Mouse (Mus musculus): ENCODE data around the gene Cyp2d9. TPM values are rescaled to one million over a fixed set of nuclear protein-coding genes. Genes with fewer than 3 reads are reported as not detected.
"Not testable (repeated sequence)": the region's sequence is repeated elsewhere in the genome, so short reads cannot be mapped to it uniquely, and the experiment has no call there.

Gene Cyp2d9
- polyA plus RNA-seq (2015; fragmentation: Nextera tagmentation; extraction: Ambion mirVana): not detected in 2 replicates

DNA sequence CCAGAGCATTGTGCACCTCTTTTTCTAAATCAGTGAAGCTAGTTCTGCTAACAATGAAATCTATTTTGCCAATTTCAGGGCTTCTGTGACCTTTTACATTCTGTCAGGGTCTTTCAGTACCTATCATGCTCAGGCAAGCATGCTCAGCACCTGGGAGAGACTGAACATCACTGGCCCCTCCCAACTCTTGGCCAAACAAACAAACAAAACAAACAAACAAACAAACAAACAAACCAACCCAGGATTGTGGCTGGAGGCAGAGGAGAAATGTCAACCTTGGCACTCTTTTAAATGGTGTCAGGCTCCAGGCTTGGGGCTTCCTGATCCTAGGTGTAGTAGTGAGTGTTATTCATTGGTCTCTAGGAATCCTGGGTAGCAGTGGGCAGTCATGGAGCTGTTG is at the start of gene Cyp2d9:
Gene Cyp2d9, plus strand, starts transcription at position 301 of the 400 bp plus-strand sequence.
- Histone ChIP-seq H3K36me3 (no peaks in the 10 kb centered on the region), H3K4me3 (no peak within 1 kb of the TSS), H3K9ac (no peak within 1 kb of the TSS), H3K4me2 (no peak within 1 kb of the TSS), H3K4me1 (peaks cover 4% of the 10 kb centered on the region; the same call in 1 of the 2 replicates), H3K27ac (no peak within 1 kb of the TSS), H3K27me3 (no peaks in the 10 kb centered on the region), H3K9me3 (no peaks in the 10 kb centered on the region; the same call in 1 of the 2 replicates)
- ATAC-seq (ENCODE audit: borderline replicate concordance, extremely low read depth, low FRiP score, low TSS enrichment): no peak

DNA sequence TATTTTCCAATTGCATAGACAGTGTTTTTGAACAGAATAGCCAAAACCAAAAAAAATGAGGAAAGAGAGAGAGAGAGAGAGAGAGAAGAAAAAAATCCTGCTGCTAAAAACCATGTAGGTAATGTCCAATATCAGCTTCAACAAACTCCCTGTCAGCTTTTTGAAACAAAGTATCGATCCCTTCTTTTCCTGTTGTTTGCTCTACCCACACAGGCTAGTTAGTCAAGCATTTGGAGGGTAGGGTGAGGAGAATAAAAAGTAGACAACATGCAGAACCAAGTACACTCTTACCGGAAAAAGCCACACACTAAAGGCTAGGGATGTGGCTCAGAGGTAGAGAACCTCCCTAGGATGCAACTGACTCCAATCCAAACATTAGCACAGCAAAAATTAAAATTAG is 47.5 kb upstream of the Cyp2d9 start:
- no peaks in the 10 kb centered on the region for H3K9me3 ChIP-seq
- H3K27me3 ChIP-seq: no peaks in the 10 kb centered on the region
- H3K36me3 ChIP-seq: no peaks in the 10 kb centered on the region
- ATAC-seq (ENCODE audit: borderline replicate concordance, extremely low read depth, low FRiP score, low TSS enrichment): no peak
- H3K4me3 ChIP-seq: no peak overlapping the region
- no peaks in the 10 kb centered on the region; the same call in 1 of the 2 replicates for H3K4me1 ChIP-seq
- H3K4me2 ChIP-seq: no peak overlapping the region
- WGBS: 79% methylated on average over 2 of the region's 2 CpGs
- no peak overlapping the region for H3K27ac ChIP-seq
- no peak overlapping the region for H3K9ac ChIP-seq

DNA sequence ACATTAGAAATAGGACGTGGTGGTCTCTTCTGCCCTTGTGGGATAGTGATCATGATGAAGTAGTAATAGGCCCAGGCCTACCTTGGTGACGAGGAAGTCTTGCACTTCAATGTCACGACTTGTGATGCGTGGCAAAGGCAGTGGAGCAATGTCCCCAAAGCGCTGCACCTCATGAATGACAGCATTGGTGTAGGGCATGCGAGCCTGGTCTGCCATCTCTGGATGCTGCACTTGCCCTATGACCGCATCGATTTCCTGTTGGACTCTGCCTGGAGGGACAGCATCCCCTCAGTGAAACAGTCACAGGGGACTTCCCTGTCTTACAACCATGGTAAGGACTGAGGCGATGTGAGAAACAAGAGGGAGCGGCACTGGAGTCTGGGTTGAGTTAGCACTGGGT is 43.3 kb upstream of the Cyp2d9 start:
- H3K36me3 ChIP-seq; H3K4me1 ChIP-seq; H3K27me3 ChIP-seq; H3K27ac ChIP-seq; ATAC-seq (ENCODE audit: borderline replicate concordance, extremely low read depth, low FRiP score, low TSS enrichment); H3K4me3 ChIP-seq; H3K4me2 ChIP-seq; H3K9me3 ChIP-seq; H3K9ac ChIP-seq: not testable (repeated sequence)
- 88% methylated on average over 10 of the region's 10 CpGs for WGBS

DNA sequence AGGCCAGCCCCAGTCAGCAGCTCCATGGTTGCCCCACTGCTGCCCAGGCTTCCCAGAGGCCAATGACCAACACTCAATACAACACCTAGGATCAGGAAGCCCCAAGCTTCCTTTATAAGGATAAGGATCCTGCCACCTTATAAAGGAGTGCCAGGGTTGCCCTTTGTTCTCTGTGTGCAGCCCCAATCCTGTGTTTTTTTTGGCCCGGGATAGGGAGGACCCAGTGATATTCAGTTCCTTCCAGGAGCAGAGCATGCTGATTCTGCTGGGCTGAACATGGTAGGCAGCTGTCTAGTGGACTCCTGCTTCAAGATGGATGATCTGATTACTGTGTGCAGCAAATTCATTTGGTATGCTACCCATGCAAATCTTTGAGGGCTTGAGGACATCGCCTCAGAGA is 39.3 kb upstream of the Cyp2d9 start, which contains the start of gene Cyp2d11:
Gene Cyp2d11, minus strand, starts transcription at position 101 of the 400 bp plus-strand sequence.
- not testable (repeated sequence) for H3K27ac ChIP-seq; H3K9ac ChIP-seq; H3K27me3 ChIP-seq; H3K4me1 ChIP-seq; H3K36me3 ChIP-seq; H3K4me3 ChIP-seq; H3K4me2 ChIP-seq; H3K9me3 ChIP-seq; ATAC-seq (ENCODE audit: borderline replicate concordance, extremely low read depth, low FRiP score, low TSS enrichment)
- WGBS: 87% methylated on average over 2 of the region's 2 CpGs

GRCm38 (mm10) chr15:82395955-82396354 is 37.3 kb upstream of the Cyp2d9 start:
- H3K9ac ChIP-seq; H3K36me3 ChIP-seq; H3K4me1 ChIP-seq; H3K4me3 ChIP-seq; ATAC-seq (ENCODE audit: borderline replicate concordance, extremely low read depth, low FRiP score, low TSS enrichment); H3K27ac ChIP-seq; H3K9me3 ChIP-seq; H3K4me2 ChIP-seq; H3K27me3 ChIP-seq: not testable (repeated sequence)
- WGBS: 61% methylated on average over 3 of the region's 3 CpGs

DNA sequence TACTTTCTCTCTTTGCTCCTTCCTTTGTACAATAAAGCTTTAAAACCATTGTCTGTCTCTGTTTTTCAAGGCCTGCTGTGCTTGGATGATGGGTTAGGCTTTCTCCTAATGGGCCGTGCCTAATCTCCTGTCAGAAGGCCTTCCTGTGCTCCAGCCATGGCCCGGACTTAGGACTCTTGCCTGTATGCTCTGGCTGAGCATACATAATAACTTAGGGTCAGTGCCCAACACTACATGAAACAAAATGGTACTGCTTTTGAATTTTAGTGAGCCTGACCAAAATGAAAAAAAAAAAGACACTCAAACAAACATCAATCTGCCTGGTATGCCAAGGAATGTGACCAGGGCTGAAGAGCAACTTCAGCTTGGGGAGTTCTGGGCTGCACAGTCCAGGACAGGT is 31.7 kb upstream of the Cyp2d9 start:
- 72% methylated on average over 2 of the region's 2 CpGs for WGBS
- no peak overlapping the region for H3K4me3 ChIP-seq
- H3K9ac ChIP-seq: no peak overlapping the region
- ATAC-seq (ENCODE audit: borderline replicate concordance, extremely low read depth, low FRiP score, low TSS enrichment): no peak
- no peaks in the 10 kb centered on the region for H3K4me1 ChIP-seq
- H3K4me2 ChIP-seq: no peak overlapping the region
- no peaks in the 10 kb centered on the region for H3K9me3 ChIP-seq
- H3K27me3 ChIP-seq: no peaks in the 10 kb centered on the region
- H3K36me3 ChIP-seq: no peaks in the 10 kb centered on the region
- H3K27ac ChIP-seq: no peak overlapping the region

DNA sequence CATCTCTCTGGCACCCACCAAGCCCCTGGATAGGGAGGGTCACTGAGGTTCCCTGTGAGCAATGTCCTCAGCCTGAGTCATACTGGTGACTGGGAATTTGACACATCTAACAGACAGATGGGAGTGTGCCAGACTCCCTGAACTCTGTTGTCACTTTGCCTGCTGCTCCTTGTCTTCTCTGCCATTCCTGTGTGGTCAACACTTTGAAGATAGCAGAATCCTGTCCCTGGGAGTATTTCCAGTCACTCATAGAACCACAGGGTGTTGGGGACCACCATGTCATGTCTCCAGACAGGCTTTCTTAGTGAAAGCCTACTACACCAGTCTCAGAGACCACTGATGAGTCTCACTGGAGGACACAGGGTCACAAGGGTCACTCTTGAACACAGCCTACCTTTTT is 31.1 kb upstream of the Cyp2d9 start:
- no peak overlapping the region for H3K27ac ChIP-seq
- H3K4me1 ChIP-seq: no peaks in the 10 kb centered on the region
- ATAC-seq (ENCODE audit: borderline replicate concordance, extremely low read depth, low FRiP score, low TSS enrichment): no peak
- H3K9ac ChIP-seq: no peak overlapping the region
- no peaks in the 10 kb centered on the region for H3K9me3 ChIP-seq
- H3K4me3 ChIP-seq: no peak overlapping the region
- H3K36me3 ChIP-seq: no peaks in the 10 kb centered on the region
- no peak overlapping the region for H3K4me2 ChIP-seq
- H3K27me3 ChIP-seq: no peaks in the 10 kb centered on the region

DNA sequence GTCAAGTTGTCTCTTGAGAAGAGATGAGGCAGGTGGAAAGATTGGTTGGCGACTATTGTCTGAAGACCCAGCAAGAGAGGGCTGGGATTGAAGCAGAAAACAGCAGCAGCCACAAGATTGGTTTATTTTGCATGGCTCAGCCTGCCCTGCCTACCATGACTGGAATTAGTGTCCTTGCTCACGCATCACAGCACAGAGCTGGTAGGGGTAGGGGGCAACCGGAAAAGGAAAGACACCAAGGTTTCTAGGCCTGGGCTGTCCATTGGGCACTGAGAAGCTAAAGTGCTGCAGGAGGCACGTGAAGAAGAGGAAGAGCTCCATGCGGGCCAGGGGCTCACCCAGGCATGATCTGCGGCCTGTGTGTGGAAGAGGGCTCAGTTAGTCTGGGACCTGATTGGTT is 30.5 kb upstream of the Cyp2d9 start:
- H3K4me2 ChIP-seq: no peak overlapping the region
- no peaks in the 10 kb centered on the region for H3K27me3 ChIP-seq
- H3K9ac ChIP-seq: no peak overlapping the region
- no peaks in the 10 kb centered on the region for H3K36me3 ChIP-seq
- 84% methylated on average over 6 of the region's 6 CpGs for WGBS
- no peaks in the 10 kb centered on the region for H3K9me3 ChIP-seq
- H3K4me1 ChIP-seq: no peaks in the 10 kb centered on the region
- H3K4me3 ChIP-seq: no peak overlapping the region
- no peak for ATAC-seq (ENCODE audit: borderline replicate concordance, extremely low read depth, low FRiP score, low TSS enrichment)
- no peak overlapping the region for H3K27ac ChIP-seq

- no peak overlapping the region for H3K9ac ChIP-seq
- H3K4me2 ChIP-seq: no peak overlapping the region
- H3K4me3 ChIP-seq: no peak overlapping the region
- 89% methylated on average over 9 of the region's 9 CpGs for WGBS
- no peaks in the 10 kb centered on the region for H3K4me1 ChIP-seq
- H3K27ac ChIP-seq: no peak overlapping the region
- H3K36me3 ChIP-seq: no peaks in the 10 kb centered on the region
- ATAC-seq (ENCODE audit: borderline replicate concordance, extremely low read depth, low FRiP score, low TSS enrichment): no peak
- H3K27me3 ChIP-seq: no peaks in the 10 kb centered on the region
- no peaks in the 10 kb centered on the region for H3K9me3 ChIP-seq
These were observed 29.6 kb upstream of the Cyp2d9 start for GRCm38 (mm10) chr15:82403606-82404005.

- H3K9me3 ChIP-seq: no peaks in the 10 kb centered on the region
- no peak overlapping the region for H3K4me2 ChIP-seq
- no peak for ATAC-seq (ENCODE audit: borderline replicate concordance, extremely low read depth, low FRiP score, low TSS enrichment)
- H3K27ac ChIP-seq: no peak overlapping the region
- no peak overlapping the region for H3K9ac ChIP-seq
- no peak overlapping the region for H3K4me3 ChIP-seq
- H3K36me3 ChIP-seq: no peaks in the 10 kb centered on the region
- WGBS: 80% methylated on average over 3 of the region's 3 CpGs
- no peaks in the 10 kb centered on the region for H3K27me3 ChIP-seq
- H3K4me1 ChIP-seq: no peaks in the 10 kb centered on the region
These were observed 29.1 kb upstream of the Cyp2d9 start for GRCm38 (mm10) chr15:82404163-82404562.

- no peaks in the 10 kb centered on the region for H3K36me3 ChIP-seq
- WGBS: 91% methylated on average over 6 of the region's 6 CpGs
These were observed 26.3 kb upstream of the Cyp2d9 start, which contains the start of gene Cyp2d10 for GRCm38 (mm10) chr15:82406981-82407380. TSS of gene Cyp2d10 (minus strand) at chr15:82407195.

GRCm38 (mm10) chr15:82407536-82407935 is 25.7 kb upstream of the Cyp2d9 start:
- WGBS: 66% methylated on average over 4 of the region's 4 CpGs
- Histone ChIP-seq H3K27ac (no peak overlapping the region), H3K4me1 (no peaks in the 10 kb centered on the region), H3K4me2 (no peak overlapping the region), H3K9me3 (no peaks in the 10 kb centered on the region), H3K27me3 (no peaks in the 10 kb centered on the region), H3K4me3 (no peak overlapping the region), H3K9ac (no peak overlapping the region), H3K36me3 (no peaks in the 10 kb centered on the region)
- no peak for ATAC-seq (ENCODE audit: borderline replicate concordance, extremely low read depth, low FRiP score, low TSS enrichment)

More at GRCm38 (mm10) chr15:82406981-82407380, 26.3 kb upstream of the Cyp2d9 start, which contains the start of gene Cyp2d10:
- no peaks in the 10 kb centered on the region for H3K27me3 ChIP-seq
- no peak within 1 kb of the TSS for H3K27ac ChIP-seq
- no peak for ATAC-seq (ENCODE audit: borderline replicate concordance, extremely low read depth, low FRiP score, low TSS enrichment)
- no peaks in the 10 kb centered on the region for H3K4me1 ChIP-seq
- H3K4me2 ChIP-seq: no peak within 1 kb of the TSS
- H3K9ac ChIP-seq: no peak within 1 kb of the TSS
- no peak within 1 kb of the TSS for H3K4me3 ChIP-seq
- H3K9me3 ChIP-seq: no peaks in the 10 kb centered on the region

Data from lung, embryonic 15.5 days (tissue).